Mouse (Mus musculus): Measurements from ENCODE around the gene Aurkc. TPM values are rescaled to one million over a fixed set of nuclear protein-coding genes. Genes with fewer than 3 reads are reported as not detected.

Gene Aurkc
- polyA plus RNA-seq, 1 experiment from 2014 or later: not detected

Other genes starting within 250 kb of the Aurkc start
- gene Zfp954, start 126.2 kb downstream of the Aurkc start, polyA plus RNA-seq (2015; fragmentation: Nextera tagmentation; extraction: Ambion mirVana): 30.2 and 30.5 TPM in 2 replicates
- gene Zfp773, start 141.5 kb downstream of the Aurkc start, polyA plus RNA-seq (2015; fragmentation: Nextera tagmentation; extraction: Ambion mirVana): 18.8 and 19.8 TPM in 2 replicates
- 3.5 and 4.0 TPM in 2 replicates for gene Zfp418, start 176.0 kb downstream of the Aurkc start, polyA plus RNA-seq (2015; fragmentation: Nextera tagmentation; extraction: Ambion mirVana)
- gene Zfp772, start 214.7 kb downstream of the Aurkc start, polyA plus RNA-seq (2015; fragmentation: Nextera tagmentation; extraction: Ambion mirVana): 9.8 and 10.6 TPM in 2 replicates

Data from forebrain, embryonic 16.5 days (tissue).